Mouse (Mus musculus) lung, postnatal 14 days (tissue): Measurements from ENCODE around the gene Mael.

Experiments
- DNase-seq: peaks from one replicate; pipeline ENCODE4 v3.0.0; 2021

The Mael gene

DNA sequence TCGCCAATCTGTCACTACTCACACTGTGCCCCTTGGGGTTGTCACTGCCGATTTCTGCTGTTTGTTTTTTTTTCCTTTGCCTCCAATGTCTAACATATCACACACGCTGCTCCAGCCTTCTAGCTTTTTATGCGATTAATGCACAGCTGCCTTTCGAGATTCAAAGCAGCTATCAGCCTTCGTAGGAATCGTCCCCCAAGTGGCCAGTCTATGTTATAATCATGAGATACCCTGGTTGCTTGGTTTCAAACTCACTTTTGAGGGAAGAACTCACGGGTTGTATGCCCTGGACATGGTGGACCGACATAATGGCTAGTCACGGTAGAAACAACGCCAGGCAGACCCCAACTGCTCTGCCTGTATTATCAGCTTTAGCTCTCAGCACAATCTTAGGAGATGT, 87.2 kb downstream of the Mael start:
- DNase-seq: no peak
